Mouse (Mus musculus) erythroblast, embryonic 14.5 days (primary cell): ENCODE results near the gene Syde2.

ENCODE experiments used
- GATA1 ChIP-seq: IDR thresholded peaks from 2 replicates; pipeline ENCODE4 v1.6.1; 2012; ENCODE audit warnings: low read length, inconsistent platforms, mixed read lengths
- TAL1 ChIP-seq: IDR thresholded peaks from 3 replicates; pipeline ENCODE4 v1.6.1; 2012; ENCODE audit warnings: low read length, inconsistent platforms, mixed read lengths

DNA sequence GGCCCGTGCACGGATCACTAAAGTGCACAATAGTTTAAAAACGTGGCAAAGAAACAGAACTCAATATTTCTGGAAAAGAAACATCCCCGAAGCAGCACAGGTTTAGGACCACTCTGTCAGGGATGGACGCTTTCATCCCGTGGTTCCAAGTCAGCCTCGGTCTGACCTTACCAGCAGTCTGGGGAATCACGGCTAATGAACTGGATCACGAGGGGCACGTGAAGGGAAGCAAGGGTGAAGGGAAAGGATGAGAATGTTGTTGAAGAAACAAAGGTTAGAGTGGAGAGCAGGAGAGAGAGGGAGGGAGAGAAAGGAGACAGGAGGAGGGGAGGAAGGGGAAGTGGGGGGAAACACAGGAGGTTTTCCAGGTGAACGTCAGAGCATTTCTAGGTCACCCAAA, 58.4 kb downstream of the Syde2 start:
- TF ChIP-seq GATA1 (no peak), TAL1 (no peak)
